Comparison of ENCODE assay signal across 22 mouse cellular contexts in genomic region chr11:108988258-108988657, GRCm38 (mm10).
A peak's percentile ranks its signal among the peaks of the same experiment; 100 is the strongest.
DNase-seq lines count a peak whose midpoint lies in the region; ATAC-seq and TF ChIP-seq lines count a peak whose summit lies in the region.
"Had no signal": no experiment of that assay in that cellular context is flagged by ENCODE, and none has a peak within 500 bp of the region (broad histone marks: within the 10 kb centered on the region; RNA-seq: fewer than 3 reads in every experiment).

No protein-coding gene starts in this region.

- 89% methylated on average over 6 of the region's 6 CpGs for WGBS in forebrain, embryonic 11.5 days
- 94% methylated on average over 6 of the region's 6 CpGs for WGBS in forebrain, embryonic 16.5 days
- WGBS in midbrain, postnatal 0 days: 96% methylated on average over 6 of the region's 6 CpGs
- 87% methylated on average over 6 of the region's 6 CpGs for whole genome bisulfite sequencing in midbrain, embryonic 11.5 days

- H3K9ac ChIP-seq in forebrain, embryonic 11.5 days (ENCODE audit: low read length): no peak overlapping the region
- no peak overlapping the region for H3K9ac ChIP-seq in forebrain, embryonic 16.5 days (replicated peaks; ENCODE audit: low read depth, low read length)
- no peak overlapping the region for H3K9ac ChIP-seq in midbrain, postnatal 0 days (replicated peaks; ENCODE audit: low read length, poor library complexity, severe bottlenecking)
- H3K9ac ChIP-seq in midbrain, embryonic 11.5 days (ENCODE audit: low read length): no peak overlapping the region

- no peak for ATAC-seq in forebrain, embryonic 11.5 days (replicated peaks; ENCODE audit: low FRiP score)
- ATAC-seq in forebrain, embryonic 16.5 days: no peak
- no peak for ATAC-seq in midbrain, postnatal 0 days (ENCODE audit: low FRiP score)
- ATAC-seq in midbrain, embryonic 11.5 days (ENCODE audit: low FRiP score): no peak
- no peak for ATAC-seq in monocyte, adult 5-6 weeks (replicated peaks; ENCODE audit: insufficient number of reproducible peaks, low FRiP score, low TSS enrichment, poor library complexity, severe bottlenecking)
- ATAC-seq: activated CD4-positive, CD25-positive, alpha-beta regulatory T cell, adult 4 months; CD4-positive, CD25-positive, alpha-beta regulatory T cell, adult 4 months; Patski had no signal

- H3K4me3 ChIP-seq in forebrain, embryonic 11.5 days (ENCODE audit: low read depth, low read length): no peak overlapping the region
- no peak overlapping the region for H3K4me3 ChIP-seq in forebrain, embryonic 16.5 days (replicated peaks; ENCODE audit: low read length)
- H3K4me3 ChIP-seq in midbrain, postnatal 0 days (ENCODE audit: low read depth, low read length): no peak overlapping the region
- no peak overlapping the region for H3K4me3 ChIP-seq in midbrain, embryonic 11.5 days (ENCODE audit: low read depth, low read length)
- H3K4me3 ChIP-seq in brown adipose tissue, adult 24 weeks (ENCODE audit: insufficient read depth, low read depth, low read length): no peak overlapping the region

- no peak for TF ChIP-seq CTCF in midbrain, postnatal 0 days (IDR thresholded peaks at IDR 0.05)

- H3K4me2 ChIP-seq in forebrain, embryonic 11.5 days (ENCODE audit: low read depth, low read length, severe bottlenecking): no peak overlapping the region
- no peak overlapping the region for H3K4me2 ChIP-seq in forebrain, embryonic 16.5 days (ENCODE audit: low read length)
- H3K4me2 ChIP-seq in midbrain, postnatal 0 days (ENCODE audit: low read depth, low read length, poor library complexity, severe bottlenecking): no peak overlapping the region
- no peak overlapping the region for H3K4me2 ChIP-seq in midbrain, embryonic 11.5 days

- no peak overlapping the region for H3K27ac ChIP-seq in forebrain, embryonic 11.5 days (ENCODE audit: low read depth, low read length)
- no peak overlapping the region for H3K27ac ChIP-seq in forebrain, embryonic 16.5 days (ENCODE audit: low read length)
- no peak overlapping the region for H3K27ac ChIP-seq in midbrain, postnatal 0 days (ENCODE audit: low read depth, low read length)
- no peak overlapping the region for H3K27ac ChIP-seq in midbrain, embryonic 11.5 days (ENCODE audit: low read depth, low read length)
- H3K27ac ChIP-seq in brown adipose tissue, adult 24 weeks (replicated peaks; ENCODE audit: low read depth, low read length): 0 out of 2 replicates have a peak overlapping the region, but pooled peaks have one; percentile 0

- H3K27me3 ChIP-seq in forebrain, embryonic 11.5 days (ENCODE audit: control insufficient read depth, insufficient read depth, low read length): no peaks in the 10 kb centered on the region
- H3K27me3 ChIP-seq in forebrain, embryonic 16.5 days (replicated peaks; ENCODE audit: control insufficient read depth, insufficient read depth, low read length): no peaks in the 10 kb centered on the region
- H3K27me3 ChIP-seq in midbrain, postnatal 0 days (ENCODE audit: insufficient read depth, low read length): no peaks in the 10 kb centered on the region
- H3K27me3 ChIP-seq in midbrain, embryonic 11.5 days (ENCODE audit: control insufficient read depth, insufficient read depth, low read length): no peaks in the 10 kb centered on the region
- H3K27me3 ChIP-seq: Patski had no signal

- peak; percentile 53 to 57 for DNase-seq in cerebellum, postnatal 10 days
- no peak for DNase-seq in cerebellum, postnatal 4 days (ENCODE audit: low spot score in 2 of 2)
- DNase-seq in forebrain, embryonic 11.5 days (ENCODE audit: low spot score): peak; percentile 15
- peak; percentile 36 for DNase-seq in midbrain, postnatal 0 days (ENCODE audit: low spot score)
- DNase-seq in midbrain, embryonic 11.5 days (ENCODE audit: low spot score, missing footprints): no peak
- DNase-seq: adrenal gland, adult 2 months; adrenal gland, adult 8-10 months; adrenal gland, postnatal 10 days; adrenal gland, postnatal 14 days; adrenal gland, postnatal 25 days; adrenal gland, postnatal 36 days; B cell, adult 2 months; cerebellum, adult 11 months; cerebellum, adult 11-12 months; cerebellum, adult 18-20 months had no signal

- H3K4me1 ChIP-seq in forebrain, embryonic 11.5 days (replicated peaks; ENCODE audit: control insufficient read depth, insufficient read depth, low read length): no peaks in the 10 kb centered on the region
- H3K4me1 ChIP-seq in forebrain, embryonic 16.5 days (replicated peaks; ENCODE audit: control insufficient read depth, insufficient read depth, low read length): no peaks in the 10 kb centered on the region
- H3K4me1 ChIP-seq in midbrain, postnatal 0 days (ENCODE audit: insufficient read depth, low read length): no peaks in the 10 kb centered on the region
- H3K4me1 ChIP-seq in midbrain, embryonic 11.5 days (ENCODE audit: control insufficient read depth, insufficient read depth, low read length): no peaks in the 10 kb centered on the region
- H3K4me1 ChIP-seq in brown adipose tissue, adult 24 weeks (ENCODE audit: control insufficient read depth, insufficient read depth, insufficient read length, low read length): no peaks in the 10 kb centered on the region

- no peaks in the 10 kb centered on the region for H3K9me3 ChIP-seq in forebrain, embryonic 11.5 days (ENCODE audit: control insufficient read depth, low read length)
- no peaks in the 10 kb centered on the region for H3K9me3 ChIP-seq in forebrain, embryonic 16.5 days (ENCODE audit: control insufficient read depth, low read length)
- H3K9me3 ChIP-seq in midbrain, postnatal 0 days (ENCODE audit: low read length): no peaks in the 10 kb centered on the region
- H3K9me3 ChIP-seq in midbrain, embryonic 11.5 days (ENCODE audit: control insufficient read depth, low read length): no peaks in the 10 kb centered on the region

- no peaks in the 10 kb centered on the region for H3K36me3 ChIP-seq in forebrain, embryonic 11.5 days (ENCODE audit: control insufficient read depth, insufficient read depth, low read length)
- H3K36me3 ChIP-seq in forebrain, embryonic 16.5 days (ENCODE audit: control insufficient read depth, insufficient read depth): no peaks in the 10 kb centered on the region
- no peaks in the 10 kb centered on the region for H3K36me3 ChIP-seq in midbrain, postnatal 0 days (ENCODE audit: insufficient read depth, low read length)
- no peaks in the 10 kb centered on the region for H3K36me3 ChIP-seq in midbrain, embryonic 11.5 days (ENCODE audit: control insufficient read depth, insufficient read depth, low read length)
- H3K36me3 ChIP-seq: G1E had no signal

Comparison
In these comparisons a context has a peak if more than half of its experiments do, and no peak if none do; other contexts are left out.
1. DNase-seq: peak in cerebellum, postnatal 10 days (2 of 2), forebrain, embryonic 11.5 days (single experiment) and midbrain, postnatal 0 days (single experiment); none in cerebellum, postnatal 4 days (0 of 2) and midbrain, embryonic 11.5 days (single experiment).